Mouse (Mus musculus) mesoderm, embryonic 11.5 days (tissue): Measurements from ENCODE around the gene Endog.
"Not testable (repeated sequence)": the region's sequence is repeated elsewhere in the genome, so short reads cannot be mapped to it uniquely, and the experiment has no call there.

Experiments used
- DNase-seq: peaks from one replicate; pipeline ENCODE4 v3.0.0-alpha.2; 2012; ENCODE audit warnings: low read depth, low spot score

The Endog gene

DNA sequence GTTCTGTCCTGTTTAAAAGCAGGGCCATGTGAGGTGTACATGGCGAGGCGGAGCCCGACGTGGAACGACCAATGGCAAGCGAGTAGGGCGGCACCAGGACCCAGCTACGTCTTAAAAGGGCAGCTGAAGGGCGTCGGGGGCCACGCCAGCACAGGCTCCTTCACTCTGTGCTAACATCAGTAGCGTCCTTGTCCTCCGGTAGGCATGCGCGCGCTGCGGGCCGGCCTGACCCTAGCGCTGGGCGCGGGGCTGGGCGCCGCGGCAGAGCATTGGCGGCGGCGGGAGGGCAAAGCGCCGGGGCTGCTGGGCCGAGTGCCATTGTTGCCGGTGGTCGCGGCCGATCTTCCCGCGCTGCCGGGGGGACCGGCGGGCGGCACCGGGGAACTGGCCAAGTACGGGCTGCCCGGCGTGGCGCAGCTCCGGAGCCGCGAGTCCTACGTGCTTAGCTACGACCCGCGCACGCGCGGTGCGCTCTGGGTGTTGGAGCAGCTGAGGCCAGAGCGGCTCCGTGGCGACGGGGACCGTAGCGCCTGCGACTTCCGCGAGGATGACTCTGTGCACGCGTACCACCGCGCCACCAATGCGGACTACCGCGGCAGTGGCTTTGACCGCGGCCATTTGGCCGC lies at the start of gene Endog:
Endog (plus strand) TSS at position 123 of the 626 bp plus-strand sequence.
- DNase-seq = peak; percentile 86

DNA sequence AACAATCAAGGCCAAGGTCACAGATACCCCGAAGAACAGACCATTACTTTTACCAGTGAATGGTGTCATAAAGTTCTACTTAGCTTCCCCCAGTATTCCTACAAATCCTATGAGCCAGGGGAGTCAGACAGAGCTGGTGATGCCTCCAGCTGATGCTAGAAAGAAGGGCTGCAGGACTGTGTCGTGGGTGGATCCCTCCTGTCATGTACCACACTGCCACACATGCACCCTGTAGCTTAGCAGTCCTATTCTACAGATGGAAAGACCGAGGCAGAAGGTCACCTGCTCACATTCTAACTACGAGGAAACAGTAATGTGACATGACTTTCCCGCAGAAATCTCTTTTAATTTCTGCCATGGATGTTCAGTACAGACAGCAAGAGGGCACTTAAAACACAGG lies 48.5 kb upstream of the Endog start:
- no peak for DNase-seq

DNA sequence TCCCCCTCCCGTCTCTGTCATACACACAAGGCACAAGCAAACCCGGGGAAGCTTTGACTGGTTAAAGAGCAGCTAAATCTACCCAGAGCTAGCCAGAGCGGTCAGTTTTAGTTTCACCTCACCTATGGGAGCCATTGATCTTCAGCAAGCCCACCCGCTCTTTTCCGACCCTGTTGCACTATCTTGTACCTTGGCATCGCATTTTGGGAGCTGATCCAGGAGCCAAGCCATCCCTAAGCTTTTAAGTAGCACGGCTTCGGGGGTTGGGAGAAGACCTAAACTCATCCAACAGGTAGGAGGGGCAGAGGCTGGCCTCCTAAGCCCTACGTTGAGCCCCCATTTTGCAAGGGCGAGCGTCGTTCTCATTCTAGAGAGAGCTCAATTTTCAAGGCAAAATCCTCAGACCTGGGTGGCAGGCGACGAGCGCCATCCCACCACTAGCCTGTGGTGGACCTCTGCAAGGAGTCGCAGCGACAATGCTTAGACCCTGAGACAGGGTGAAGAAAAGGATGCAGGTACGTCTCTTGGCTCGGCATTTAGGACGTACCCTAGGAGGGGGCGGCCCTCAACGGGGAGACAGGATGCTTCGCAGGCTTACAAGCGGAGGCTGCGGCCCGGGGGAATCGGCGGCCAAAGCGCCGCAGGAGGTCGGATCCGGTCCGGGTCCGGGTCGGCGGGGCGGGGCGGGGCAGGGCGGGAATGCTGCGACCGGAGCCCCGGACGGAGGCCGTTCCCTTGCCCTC lies 47.4 kb upstream of the Endog start:
- DNase-seq = no peak

DNA sequence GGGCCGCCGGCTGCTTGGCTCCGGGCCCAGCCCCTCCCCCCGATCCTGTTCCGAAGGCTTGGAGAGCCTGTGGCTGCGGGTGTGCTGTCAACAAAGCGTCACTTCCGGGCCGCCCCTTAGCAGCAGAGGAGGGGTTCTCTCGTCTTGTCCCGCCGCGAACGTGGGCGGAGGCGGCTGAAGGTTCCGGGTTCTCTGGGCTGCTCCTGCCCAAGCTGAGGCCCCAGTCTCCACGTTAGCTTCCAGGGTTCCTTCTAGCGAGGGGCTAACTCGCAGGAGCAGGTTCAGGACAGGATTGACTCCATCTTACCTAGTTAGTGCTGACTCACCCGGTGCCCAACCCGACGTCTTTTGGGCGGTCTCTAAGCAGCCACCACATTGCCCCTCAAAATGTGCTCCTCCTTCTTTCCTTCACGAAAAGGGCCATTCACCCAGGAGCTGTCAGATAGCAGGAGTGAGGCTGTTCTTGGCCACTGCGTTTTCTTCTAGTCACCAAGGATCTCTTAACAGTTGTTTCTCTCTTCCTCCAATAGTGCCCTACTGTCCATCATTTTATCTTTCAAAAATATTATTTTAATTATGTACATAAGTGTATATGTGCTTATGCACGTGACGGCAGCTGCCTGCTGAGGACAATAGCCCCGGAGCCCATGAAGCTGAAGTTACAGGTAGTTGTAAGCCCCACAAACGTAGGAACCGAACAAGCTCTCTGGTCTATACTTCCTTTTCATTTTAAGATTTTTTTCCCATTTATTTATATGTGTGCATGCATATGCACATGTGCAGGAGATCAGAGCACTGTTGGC lies 46.6 kb upstream of the Endog start, which contains the start of gene Zer1:
Zer1 (minus strand) TSS at position 114 of the 803 bp plus-strand sequence.
- DNase-seq = peak; percentile 90

DNA sequence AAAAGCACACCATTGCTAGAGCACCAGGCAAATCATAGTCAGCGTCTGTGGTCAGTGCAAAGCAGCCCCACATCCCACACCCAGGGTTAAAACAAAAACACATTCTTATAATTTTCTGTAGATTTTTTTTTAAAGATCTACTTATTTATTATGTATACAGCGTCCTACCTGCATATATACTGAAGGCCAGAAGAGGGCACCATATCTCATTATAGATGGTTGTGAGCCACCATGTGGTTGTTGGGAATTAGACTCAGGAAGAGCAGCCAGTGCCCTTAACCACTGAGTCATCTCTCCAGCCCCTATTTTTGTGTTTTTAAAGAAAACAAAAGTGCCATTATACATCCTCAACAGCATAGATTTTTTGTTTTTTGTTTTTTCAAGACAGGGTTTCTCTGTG lies 42.5 kb upstream of the Endog start:
- DNase-seq = peak; percentile 56

DNA sequence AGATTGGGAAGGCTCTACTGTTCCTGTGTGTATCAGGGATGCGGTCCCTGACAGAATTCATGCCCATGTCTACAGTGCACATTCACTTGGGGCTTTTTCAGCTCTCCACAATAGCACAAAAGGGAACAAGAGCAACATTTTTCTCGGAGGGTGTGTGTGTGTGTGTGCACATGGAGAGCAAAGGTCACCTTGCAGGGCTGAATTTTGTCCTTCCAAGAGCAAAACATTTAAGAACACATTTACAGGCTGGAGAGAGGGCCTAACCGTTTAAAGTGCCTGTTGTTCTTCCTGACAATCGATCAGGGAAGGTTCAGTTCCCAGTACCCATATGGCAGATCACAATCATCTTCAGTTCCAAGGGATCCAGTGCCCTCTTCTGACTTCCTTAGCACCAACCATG lies 41.1 kb upstream of the Endog start:
- no peak for DNase-seq

DNA sequence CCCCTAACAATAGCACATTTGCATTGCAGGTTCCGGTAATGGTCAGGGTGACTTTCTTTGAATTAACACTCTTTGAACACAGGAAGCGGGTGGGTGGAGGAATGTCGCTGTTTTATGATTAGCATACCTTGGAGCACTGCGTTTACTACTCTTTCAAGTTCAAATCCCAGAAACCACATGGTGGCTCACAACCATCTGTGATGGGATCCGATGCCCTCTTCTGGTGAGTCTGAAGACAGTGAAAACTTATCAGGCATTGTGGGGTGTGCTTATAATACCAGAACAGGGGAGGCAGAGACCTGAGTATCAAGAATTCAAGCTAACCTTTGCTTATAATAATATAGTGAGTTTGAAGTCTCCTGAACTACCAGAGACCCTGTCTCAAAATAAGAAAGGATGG lies 40.1 kb upstream of the Endog start:
- not testable (repeated sequence) for DNase-seq

DNA sequence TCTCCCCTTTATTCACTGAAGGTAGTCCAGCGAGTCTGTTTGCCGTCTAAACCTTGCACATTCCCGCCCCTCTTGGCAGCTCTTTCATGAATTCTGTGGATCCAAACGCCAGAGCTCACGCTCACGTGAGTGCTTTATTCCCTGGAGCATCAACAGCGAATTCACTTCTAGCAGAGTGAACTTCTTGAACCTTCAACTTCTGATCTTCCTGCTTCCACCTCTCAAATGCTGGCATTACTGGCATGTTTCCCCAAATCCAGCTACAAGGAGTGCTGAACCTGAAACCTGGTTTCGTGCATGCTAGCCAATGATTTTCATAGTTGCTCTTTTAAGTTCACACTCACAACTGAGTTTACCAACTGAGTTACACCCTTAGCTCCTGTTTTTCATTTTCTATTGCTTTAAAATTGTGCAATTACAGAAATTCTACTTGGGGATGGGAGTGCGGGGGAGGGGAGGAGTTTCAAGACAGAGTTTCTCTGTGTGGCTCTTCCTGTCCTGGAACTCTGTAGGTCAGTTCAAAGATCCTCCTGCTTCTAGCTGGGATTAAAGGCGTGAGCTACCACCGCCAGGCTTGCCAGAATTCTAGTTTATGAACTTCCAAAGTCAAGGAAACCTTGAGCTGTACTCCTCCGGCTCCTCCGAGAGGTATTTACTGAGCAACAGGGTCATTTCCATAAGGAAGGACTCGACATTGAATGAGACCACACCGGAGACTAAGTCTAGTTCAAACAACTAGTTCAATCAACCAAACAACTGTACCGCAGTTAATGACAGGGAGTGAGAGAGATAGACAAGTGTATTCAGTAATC lies 38.3 kb upstream of the Endog start:
- no peak for DNase-seq

DNA sequence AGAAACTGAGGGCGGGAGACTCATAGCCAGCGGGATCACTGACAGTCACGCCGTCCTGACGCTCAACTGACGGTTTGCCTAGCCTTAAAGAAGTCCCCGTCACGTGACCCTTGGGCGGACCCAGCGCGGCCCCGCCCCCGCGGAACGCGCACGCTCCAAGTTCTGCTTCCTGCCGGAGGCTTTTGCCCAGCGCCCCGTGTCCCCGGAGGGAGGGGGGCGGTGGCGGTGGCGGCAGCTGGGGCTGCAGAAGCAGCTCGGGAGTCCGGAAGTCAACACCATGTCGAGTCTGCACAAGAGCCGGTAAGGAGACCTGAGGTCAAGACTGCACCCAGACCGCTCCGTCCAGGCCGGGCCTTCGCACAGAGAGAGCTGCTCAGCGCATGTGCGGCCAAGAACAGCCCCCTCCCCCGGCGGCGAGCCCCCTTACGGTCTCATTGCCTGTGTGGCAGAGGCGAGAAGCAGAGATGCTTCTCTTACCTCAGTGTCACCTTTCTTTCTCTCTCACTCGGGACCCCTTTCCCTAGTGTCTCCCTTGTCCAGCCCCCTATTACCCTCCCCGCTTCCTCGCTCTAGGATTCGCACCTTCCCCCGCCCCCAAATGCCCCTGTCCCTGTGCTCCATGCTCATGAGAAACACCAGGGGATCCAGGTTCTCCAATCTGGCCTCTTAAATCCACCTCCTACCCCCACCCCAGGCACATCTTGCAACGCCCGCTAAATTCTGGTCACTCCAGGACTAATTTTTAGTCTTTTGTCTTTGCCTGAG lies 37.5 kb upstream of the Endog start, which contains the start of gene Tbc1d13:
Tbc1d13 (plus strand) TSS at position 134 of the 765 bp plus-strand sequence.
- DNase-seq = peak; percentile 95

DNA sequence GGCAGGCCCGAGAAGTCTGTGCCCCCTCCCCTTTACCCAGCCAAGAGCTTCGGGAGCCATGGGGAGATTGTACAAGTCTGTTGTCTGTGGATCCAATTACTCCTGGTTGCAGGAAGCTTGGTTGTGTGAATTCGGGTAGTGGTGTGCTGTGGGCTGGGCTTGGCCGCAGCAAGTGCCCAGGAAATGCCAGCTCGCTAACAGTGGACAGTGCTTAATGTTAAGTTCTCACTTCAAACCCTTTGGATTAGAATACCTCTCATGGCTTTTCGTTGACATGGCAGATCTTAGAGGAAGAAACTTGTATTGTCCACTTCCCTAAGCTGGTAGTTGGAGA lies 36.9 kb upstream of the Endog start:
- DNase-seq = no peak

DNA sequence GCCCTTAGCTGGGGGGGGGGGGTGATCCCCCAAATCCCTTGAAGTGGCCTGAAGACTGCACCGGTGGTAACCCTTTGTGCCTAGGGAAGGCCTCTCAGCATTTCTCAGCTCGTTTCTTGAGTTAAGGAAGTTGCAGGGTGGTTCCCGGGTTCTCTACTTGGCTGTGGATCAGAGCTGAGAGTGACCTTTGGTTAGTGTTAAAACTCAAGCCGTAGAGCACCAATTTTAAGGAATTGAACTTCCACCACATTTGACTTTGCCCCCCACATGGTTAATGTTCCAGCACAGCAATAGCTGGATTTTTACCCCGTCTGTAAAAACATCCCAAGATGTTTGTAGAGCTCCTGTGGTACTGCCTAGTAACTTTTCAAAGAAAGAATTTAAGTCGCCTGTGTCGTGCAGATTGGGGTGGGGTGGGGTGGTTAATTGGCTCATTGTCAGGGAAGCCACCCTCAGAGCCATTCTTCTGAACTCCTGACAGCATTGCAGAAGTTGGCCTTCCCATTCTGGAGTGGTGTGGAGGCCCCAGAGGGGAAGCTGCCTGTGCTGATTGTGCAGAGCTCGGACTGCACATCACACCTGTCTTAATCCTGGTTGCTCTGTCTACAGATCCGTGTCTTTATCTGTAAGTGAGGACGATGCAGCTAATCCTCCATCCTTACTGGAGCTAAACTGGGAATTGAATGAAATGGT lies 36.2 kb upstream of the Endog start:
- DNase-seq = no peak

DNA sequence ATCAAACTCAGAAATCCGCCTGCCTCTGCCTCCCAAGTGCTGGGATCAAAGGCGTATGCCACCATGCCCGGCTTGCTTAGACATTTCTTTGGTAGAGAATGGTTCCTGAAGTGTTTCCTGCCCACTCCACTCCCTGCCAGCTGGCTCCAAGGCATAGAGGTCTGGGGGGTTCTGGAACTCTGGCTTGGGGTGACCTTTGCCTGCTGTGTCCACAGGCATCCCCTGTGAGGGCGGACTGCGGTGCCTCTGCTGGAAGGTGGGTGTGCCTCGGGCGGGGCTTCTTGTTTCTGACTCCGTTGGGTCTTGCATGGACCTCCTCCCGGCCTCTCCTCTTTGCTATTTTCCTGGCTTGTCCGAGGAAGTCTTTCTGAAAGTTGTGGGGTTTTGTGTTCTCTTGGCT lies 34.8 kb upstream of the Endog start:
- no peak for DNase-seq

DNA sequence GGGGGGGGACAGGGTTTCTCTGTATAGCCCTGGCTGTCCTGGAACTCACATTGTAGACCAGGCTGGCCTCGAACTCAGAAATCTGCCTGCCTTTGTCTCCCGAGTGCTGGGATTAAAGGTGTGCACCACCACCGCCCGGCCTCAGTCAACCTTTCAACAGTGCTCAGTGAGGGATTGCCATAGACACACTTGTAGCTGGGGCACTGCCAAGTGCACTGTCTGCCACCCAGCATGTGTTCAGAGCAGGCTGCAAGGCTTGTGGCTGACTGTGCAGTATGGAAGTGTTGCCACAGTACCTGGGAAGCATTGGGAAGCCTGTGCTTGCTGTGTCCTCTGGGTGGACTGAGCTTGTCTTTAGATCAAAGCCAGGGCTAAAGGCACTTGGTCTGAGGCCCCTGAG lies 31.3 kb upstream of the Endog start:
- not testable (repeated sequence) for DNase-seq

DNA sequence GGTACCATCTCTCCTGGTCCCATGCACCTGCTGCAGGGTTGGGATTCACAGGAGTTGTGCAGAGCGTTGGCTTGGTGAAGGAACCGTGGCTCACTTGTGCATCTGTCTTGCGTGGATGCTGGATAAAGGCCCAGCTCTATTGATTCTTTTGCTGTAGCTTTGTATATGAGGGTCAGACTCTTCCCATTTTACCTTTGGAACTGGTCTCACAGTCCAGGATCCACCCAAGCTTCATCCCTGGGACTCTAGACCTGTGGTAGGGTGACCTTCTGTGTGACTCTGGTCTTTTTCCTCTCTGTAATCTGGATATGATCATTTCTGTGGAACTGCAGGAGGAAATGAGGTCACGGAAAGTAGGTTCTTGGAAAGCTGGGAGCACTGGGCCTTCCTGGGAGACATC lies 26.9 kb upstream of the Endog start:
- no peak for DNase-seq

DNA sequence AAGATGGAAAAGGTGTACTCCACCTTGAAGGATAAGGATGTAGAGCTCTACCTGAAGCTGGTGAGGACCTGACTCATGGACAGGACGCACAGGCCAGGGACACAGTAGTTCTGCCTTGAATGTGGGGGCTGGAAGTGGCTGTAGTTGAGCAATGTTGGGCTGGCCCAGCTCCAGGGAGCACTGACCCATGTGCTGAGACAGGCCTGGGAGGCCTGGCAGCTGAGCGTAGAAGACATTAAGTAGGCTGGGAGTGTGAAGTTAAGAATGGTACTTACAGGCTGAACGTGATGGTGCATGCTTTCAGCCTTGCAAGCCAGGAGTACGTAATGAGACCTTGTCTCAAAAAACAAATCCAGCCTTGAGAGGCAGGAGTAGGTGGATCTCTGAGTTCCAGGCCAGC lies 23.8 kb upstream of the Endog start:
- DNase-seq = no peak

DNA sequence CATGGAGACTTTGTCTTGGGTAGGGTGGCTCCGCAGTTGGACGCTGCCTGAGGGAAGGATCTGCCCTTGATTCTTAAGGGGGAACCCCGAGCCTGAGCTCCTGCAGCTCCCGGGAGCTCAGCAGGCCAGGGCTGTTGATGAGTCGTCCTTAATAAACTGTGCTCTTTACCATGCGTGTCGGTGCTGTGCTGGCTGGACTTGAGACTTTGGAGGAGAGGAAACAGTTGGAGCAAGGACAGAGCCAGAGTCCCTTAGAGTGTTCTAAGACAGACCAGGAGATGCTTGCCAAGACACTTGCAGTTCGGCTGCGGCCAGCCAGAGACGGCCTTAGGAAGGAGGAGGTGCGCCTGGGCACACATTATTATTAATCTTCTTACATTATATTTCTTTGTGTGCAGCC lies 19.5 kb upstream of the Endog start:
- DNase-seq = no peak

DNA sequence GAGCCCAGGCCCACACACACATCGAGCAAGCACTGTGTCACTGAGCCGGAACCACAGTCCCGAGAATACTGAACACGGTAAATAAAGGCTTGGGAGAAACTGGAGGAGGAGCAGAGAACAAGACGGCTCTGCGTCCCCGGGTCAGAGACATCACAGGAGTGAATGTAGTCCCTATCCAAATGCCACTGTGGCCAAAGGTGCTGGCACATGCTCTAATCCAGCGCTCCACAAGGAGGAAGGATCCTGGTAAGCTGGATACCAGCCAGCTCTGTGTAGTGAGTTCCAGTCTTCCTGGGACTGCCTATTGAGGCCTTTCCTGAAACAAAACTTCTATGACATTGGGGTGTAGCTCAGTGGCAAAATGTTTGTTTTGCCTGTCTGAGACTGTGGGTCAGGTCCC lies 18.7 kb upstream of the Endog start:
- DNase-seq = no peak

DNA sequence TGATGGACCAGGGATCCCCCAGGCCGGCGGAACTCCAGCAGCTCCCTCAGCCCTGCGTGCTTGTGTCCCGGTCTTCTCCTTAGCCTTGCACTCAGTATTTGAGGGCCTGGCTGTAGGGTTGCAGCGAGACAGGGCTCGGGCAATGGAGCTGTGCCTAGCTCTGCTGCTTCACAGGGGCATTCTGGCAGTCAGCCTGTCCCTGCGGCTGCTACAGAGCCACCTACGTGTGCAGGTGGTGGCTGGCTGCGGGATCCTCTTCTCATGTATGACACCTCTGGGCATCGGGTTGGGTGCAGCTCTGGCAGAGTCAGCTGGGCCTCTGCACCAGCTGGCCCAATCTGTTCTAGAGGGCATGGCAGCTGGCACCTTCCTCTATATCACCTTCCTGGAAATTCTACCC lies 11.4 kb upstream of the Endog start:
- not testable (repeated sequence) for DNase-seq

DNA sequence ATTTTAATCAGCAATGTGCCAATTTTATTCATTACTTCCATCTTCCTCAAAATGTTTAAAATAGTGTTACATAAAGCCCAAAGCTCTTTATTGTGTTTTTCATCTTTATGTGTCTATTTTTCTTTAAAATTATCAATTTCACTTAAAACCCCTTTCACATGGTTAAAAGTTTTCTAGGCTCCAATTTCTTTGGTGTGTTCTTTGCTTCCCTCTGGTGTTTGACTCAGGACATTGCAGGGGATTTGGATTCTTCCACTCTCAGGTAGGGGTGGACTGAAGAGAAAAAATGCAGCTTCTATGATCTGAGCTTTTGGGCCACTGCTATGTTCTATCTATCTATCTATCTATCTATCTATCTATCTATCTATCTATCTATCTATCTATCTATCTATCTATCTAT lies 9.5 kb upstream of the Endog start:
- peak; percentile 62 for DNase-seq

DNA sequence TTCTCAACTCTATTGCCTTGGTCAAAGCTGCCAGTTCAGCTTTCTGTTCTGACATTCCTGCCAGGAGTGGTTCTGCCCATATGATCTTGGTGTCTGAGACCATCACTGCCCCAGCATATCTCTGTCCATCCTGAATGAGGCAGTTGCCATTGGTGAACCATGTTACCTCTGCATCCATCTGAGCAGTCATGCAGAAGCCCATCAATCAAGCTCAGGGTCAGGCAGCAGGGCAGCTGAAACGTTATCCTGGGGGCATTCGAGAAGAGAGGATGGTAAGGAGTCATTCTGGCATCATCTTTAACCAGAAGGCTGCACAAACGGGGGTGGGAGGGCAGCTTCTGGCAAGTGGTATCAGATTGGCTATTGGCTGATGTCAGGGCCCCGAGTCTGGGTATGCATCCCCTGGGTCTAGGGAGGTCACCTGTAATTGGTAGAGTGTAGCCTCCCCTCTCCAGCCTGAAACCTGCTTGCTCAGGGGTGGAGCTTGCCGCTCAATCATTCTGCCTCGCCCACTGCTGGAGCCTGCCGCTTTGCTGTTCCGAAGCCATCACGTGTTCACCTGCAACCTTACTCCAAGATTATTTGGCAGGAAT lies 6.9 kb upstream of the Endog start:
- no peak for DNase-seq
